Mouse (Mus musculus): ENCODE measurements around the gene Fam19a5. TPM values are rescaled to one million over a fixed set of nuclear protein-coding genes. Genes with fewer than 3 reads are reported as not detected.

Fam19a5 gene
- polyA plus RNA-seq, 1 experiment from 2014 or later, result 3.6 TPM

DNA sequence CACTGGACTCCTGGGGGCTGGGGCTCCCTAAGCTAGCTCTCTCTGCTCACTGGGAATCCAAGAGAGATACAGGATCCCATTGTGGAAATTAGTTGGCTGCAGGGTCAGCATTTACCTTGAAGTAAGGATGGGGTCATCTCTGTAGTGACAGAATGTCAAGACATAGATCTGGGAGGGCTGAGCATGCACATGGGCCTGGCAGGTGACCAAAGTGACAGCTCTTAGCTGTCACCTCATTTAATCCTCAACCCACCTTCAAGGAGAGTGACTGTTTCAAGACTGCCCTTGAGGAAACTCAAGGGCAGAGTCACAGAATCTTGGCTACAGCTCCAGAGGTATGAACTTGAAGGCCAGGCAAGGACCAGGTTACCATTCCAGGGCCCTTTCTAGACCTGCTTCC, 93.1 kb downstream of the Fam19a5 start:
- H3K9me3 ChIP-seq (ENCODE audit: control insufficient read depth, low read length), result no peaks in the 10 kb centered on the region
- no peak overlapping the region for H3K27ac ChIP-seq (replicated peaks)
- H3K36me3 ChIP-seq (ENCODE audit: control insufficient read depth, insufficient read depth, low read length), result no peaks in the 10 kb centered on the region
- no peak overlapping the region for H3K4me3 ChIP-seq (ENCODE audit: low read depth, low read length)
- no peaks in the 10 kb centered on the region for H3K4me1 ChIP-seq (replicated peaks; ENCODE audit: control insufficient read depth, insufficient read depth)
- no peak overlapping the region for H3K9ac ChIP-seq (ENCODE audit: low read length)
- no peak for DNase-seq (ENCODE audit: low spot score)
- ATAC-seq (ENCODE audit: low FRiP score, low TSS enrichment), result no peak
- H3K4me2 ChIP-seq (replicated peaks; ENCODE audit: low read depth), result no peak overlapping the region
- H3K27me3 ChIP-seq (ENCODE audit: control insufficient read depth, insufficient read depth, low read length), result no peaks in the 10 kb centered on the region
- TF ChIP-seq EP300 (optimal IDR thresholded peaks at IDR 0.05) (no peak), CTCF (IDR thresholded peaks at IDR 0.05; ENCODE audit: low read depth) (no peak)

DNA sequence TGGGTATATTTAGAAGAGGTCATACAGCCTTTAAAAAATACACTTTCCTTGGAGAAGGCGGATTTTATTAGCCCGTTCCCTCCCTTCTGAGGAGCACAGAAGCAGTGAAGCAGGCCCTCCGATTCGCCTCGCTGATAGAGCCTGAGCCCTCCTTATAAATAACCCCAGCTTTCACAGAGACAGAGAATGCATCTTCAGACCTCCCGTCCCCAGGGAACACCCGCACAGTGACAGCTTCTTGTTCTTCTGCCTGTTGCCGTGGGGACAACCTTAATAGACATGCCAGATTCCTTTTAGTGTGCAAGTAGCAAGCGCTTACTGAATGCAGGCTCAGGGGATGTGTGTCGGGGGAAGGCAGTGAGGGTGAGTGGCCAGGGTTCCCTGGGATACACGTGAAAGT, 94.2 kb downstream of the Fam19a5 start:
- TF ChIP-seq CTCF (IDR thresholded peaks at IDR 0.05; ENCODE audit: low read depth) (no peak), EP300 (optimal IDR thresholded peaks at IDR 0.05) (no peak)
- H3K36me3 ChIP-seq (ENCODE audit: control insufficient read depth, insufficient read depth, low read length), result no peaks in the 10 kb centered on the region
- no peak for ATAC-seq (ENCODE audit: low FRiP score, low TSS enrichment)
- H3K4me1 ChIP-seq (replicated peaks; ENCODE audit: control insufficient read depth, insufficient read depth), result no peaks in the 10 kb centered on the region
- H3K9me3 ChIP-seq (ENCODE audit: control insufficient read depth, low read length), result no peaks in the 10 kb centered on the region
- H3K27me3 ChIP-seq (ENCODE audit: control insufficient read depth, insufficient read depth, low read length), result no peaks in the 10 kb centered on the region
- DNase-seq (ENCODE audit: low spot score), result no peak
- H3K9ac ChIP-seq (ENCODE audit: low read length), result no peak overlapping the region
- no peak overlapping the region for H3K4me2 ChIP-seq (replicated peaks; ENCODE audit: low read depth)
- WGBS, result 81% methylated on average over 11 of the region's 11 CpGs
- H3K27ac ChIP-seq (replicated peaks), result no peak overlapping the region
- no peak overlapping the region for H3K4me3 ChIP-seq (ENCODE audit: low read depth, low read length)

DNA sequence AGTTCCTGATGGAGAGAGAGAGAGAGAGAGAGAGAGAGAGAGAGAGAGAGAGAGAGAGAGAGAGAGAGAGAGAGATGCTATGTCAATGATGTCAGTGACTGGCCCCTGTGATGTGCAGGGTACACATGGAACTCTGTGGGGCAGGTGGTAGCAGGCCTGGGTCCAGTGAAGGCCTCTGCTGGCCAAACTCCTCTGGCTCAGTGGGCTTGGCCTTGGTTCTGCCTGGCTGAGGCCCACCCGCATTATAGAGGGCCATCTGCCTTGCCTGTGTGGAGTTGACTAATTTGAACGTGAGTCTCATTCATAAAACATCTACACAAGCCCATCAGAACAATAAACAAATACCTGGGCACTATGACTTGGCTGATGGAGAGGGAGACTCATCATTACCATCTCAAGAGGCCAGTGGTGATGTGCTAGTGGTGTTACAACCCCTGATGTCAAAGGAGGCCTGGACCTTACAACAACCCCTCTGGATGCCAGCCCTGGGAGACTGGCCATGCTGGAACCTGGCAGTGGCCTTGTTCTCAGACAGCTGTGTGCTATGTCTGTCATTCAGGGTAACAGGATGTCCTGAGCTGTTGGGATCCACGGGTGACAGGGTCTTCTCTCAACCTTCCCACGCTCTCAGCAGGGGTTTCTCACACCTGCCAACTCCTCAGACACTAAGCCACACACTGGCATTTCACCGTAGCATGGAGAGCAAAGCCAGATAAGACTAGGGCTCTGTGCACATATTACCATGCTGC, 102.4 kb downstream of the Fam19a5 start:
- no peaks in the 10 kb centered on the region for H3K27me3 ChIP-seq (ENCODE audit: control insufficient read depth, insufficient read depth, low read length)
- no peaks in the 10 kb centered on the region for H3K4me1 ChIP-seq (replicated peaks; ENCODE audit: control insufficient read depth, insufficient read depth)
- no peaks in the 10 kb centered on the region for H3K9me3 ChIP-seq (ENCODE audit: control insufficient read depth, low read length)
- no peak overlapping the region for H3K4me3 ChIP-seq (ENCODE audit: low read depth, low read length)
- no peak overlapping the region for H3K9ac ChIP-seq (ENCODE audit: low read length)
- WGBS, result 57% methylated on average over 5 of the region's 5 CpGs
- H3K27ac ChIP-seq (replicated peaks), result no peak overlapping the region
- H3K36me3 ChIP-seq (ENCODE audit: control insufficient read depth, insufficient read depth, low read length), result no peaks in the 10 kb centered on the region
- TF ChIP-seq CTCF (IDR thresholded peaks at IDR 0.05; ENCODE audit: low read depth) (no peak), EP300 (optimal IDR thresholded peaks at IDR 0.05) (no peak)
- no peak for DNase-seq (ENCODE audit: low spot score)
- H3K4me2 ChIP-seq (replicated peaks; ENCODE audit: low read depth), result no peak overlapping the region
- ATAC-seq (ENCODE audit: low FRiP score, low TSS enrichment), result no peak

DNA sequence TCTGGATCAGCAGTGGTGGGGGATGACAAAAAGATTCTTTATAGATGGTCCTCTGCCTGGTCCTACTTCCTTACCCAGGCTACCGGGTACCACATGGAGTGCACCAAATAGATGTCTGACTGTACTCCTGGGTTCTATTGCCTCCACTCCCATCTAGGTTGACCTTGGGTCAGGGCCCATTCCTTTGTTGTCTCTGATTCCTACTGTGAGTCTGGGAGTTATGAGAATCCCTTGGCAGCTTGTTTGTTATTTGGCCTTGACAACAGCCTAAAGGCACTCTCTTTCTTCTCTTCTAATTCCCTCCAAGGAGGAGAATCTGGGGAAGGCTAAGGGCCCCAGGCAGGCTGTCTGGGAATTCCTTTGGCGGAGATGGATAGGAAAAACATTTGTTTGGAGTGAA, 105.6 kb downstream of the Fam19a5 start:
- H3K36me3 ChIP-seq (ENCODE audit: control insufficient read depth, insufficient read depth, low read length), result no peaks in the 10 kb centered on the region
- H3K9ac ChIP-seq (ENCODE audit: low read length), result no peak overlapping the region
- WGBS, result 57% methylated on average over 2 of the region's 2 CpGs
- H3K4me2 ChIP-seq (replicated peaks; ENCODE audit: low read depth), result no peak overlapping the region
- H3K27me3 ChIP-seq (ENCODE audit: control insufficient read depth, insufficient read depth, low read length), result no peaks in the 10 kb centered on the region
- H3K27ac ChIP-seq (replicated peaks), result no peak overlapping the region
- DNase-seq (ENCODE audit: low spot score) (no peak), ATAC-seq (ENCODE audit: low FRiP score, low TSS enrichment) (no peak)
- no peaks in the 10 kb centered on the region for H3K4me1 ChIP-seq (replicated peaks; ENCODE audit: control insufficient read depth, insufficient read depth)
- no peaks in the 10 kb centered on the region for H3K9me3 ChIP-seq (ENCODE audit: control insufficient read depth, low read length)
- no peak overlapping the region for H3K4me3 ChIP-seq (ENCODE audit: low read depth, low read length)
- TF ChIP-seq CTCF (IDR thresholded peaks at IDR 0.05; ENCODE audit: low read depth) (no peak), EP300 (optimal IDR thresholded peaks at IDR 0.05) (no peak)

DNA sequence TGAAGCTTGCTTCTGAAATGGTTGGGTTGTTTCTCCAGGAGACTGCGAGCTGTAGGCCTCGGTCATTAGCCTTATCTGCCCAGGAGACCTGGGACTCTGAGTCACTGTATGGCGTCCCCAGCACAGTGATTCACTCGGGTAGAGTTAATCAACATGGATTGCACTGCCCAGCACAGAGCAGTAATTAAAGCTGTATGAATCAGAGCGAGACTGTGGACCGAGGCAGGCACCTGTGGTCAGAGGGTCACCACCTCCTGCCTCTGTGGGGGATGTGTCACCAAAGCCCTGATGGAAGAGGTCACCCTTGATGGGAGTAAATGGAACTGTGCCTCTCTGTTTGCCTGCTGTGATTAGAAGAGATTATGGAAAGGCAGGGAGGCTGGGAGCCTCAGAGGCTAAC, 110.5 kb downstream of the Fam19a5 start:
- 64% methylated on average over 6 of the region's 6 CpGs for WGBS
- TF ChIP-seq EP300 (optimal IDR thresholded peaks at IDR 0.05) (no peak), CTCF (IDR thresholded peaks at IDR 0.05; ENCODE audit: low read depth) (no peak)
- no peak overlapping the region for H3K9ac ChIP-seq (ENCODE audit: low read length)
- ATAC-seq (ENCODE audit: low FRiP score, low TSS enrichment) (peak; percentile 94), DNase-seq (ENCODE audit: low spot score) (peak; percentile 45)
- H3K36me3 ChIP-seq (ENCODE audit: control insufficient read depth, insufficient read depth, low read length), result no peaks in the 10 kb centered on the region
- H3K27ac ChIP-seq (replicated peaks), result no peak overlapping the region
- no peaks in the 10 kb centered on the region for H3K4me1 ChIP-seq (replicated peaks; ENCODE audit: control insufficient read depth, insufficient read depth)
- no peak overlapping the region for H3K4me3 ChIP-seq (ENCODE audit: low read depth, low read length)
- H3K4me2 ChIP-seq (replicated peaks; ENCODE audit: low read depth), result no peak overlapping the region
- no peaks in the 10 kb centered on the region for H3K27me3 ChIP-seq (ENCODE audit: control insufficient read depth, insufficient read depth, low read length)
- no peaks in the 10 kb centered on the region for H3K9me3 ChIP-seq (ENCODE audit: control insufficient read depth, low read length)

DNA sequence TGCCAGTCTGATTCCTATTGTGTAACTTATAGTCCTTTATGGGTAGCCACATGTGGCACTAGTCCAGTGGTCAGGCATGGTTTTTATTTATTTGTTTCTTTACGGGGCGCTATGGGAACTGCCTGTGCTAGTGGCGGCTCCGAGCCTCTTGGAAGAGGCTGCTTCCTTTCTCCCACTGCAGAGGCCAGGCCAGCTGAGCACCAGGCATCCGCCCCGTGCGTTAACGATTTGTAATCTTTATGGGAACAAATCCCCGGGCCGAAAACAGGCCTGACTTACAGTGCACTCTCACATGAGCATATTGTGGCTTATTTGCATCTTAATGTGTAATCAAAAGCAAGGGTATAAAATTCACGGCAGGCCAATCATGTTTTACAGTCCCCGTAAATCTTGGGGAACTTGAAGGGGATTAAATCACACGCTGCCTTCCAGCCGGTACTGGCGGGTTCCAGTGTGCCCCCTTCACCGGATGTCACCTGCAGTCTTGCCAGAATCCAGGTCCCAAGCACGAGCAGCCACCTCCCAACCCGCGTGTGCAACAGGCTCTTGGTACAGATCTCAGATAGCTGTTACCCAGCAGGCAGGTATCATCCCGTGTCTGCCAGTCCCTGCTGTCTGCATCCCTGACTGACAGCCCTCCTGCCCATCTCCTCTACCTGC, 112.5 kb downstream of the Fam19a5 start:
- TF ChIP-seq CTCF (IDR thresholded peaks at IDR 0.05; ENCODE audit: low read depth), result no peak
- no peak for TF ChIP-seq EP300 (optimal IDR thresholded peaks at IDR 0.05)
- WGBS, result 71% methylated on average over 20 of the region's 20 CpGs
- H3K27me3 ChIP-seq (ENCODE audit: control insufficient read depth, insufficient read depth, low read length), result no peaks in the 10 kb centered on the region
- H3K4me1 ChIP-seq (replicated peaks; ENCODE audit: control insufficient read depth, insufficient read depth), result no peaks in the 10 kb centered on the region
- H3K36me3 ChIP-seq (ENCODE audit: control insufficient read depth, insufficient read depth, low read length), result no peaks in the 10 kb centered on the region
- no peak overlapping the region for H3K4me2 ChIP-seq (replicated peaks; ENCODE audit: low read depth)
- H3K9ac ChIP-seq (ENCODE audit: low read length), result no peak overlapping the region
- DNase-seq (ENCODE audit: low spot score) (no peak), ATAC-seq (ENCODE audit: low FRiP score, low TSS enrichment) (no peak)
- H3K9me3 ChIP-seq (ENCODE audit: control insufficient read depth, low read length), result no peaks in the 10 kb centered on the region
- H3K27ac ChIP-seq (replicated peaks), result no peak overlapping the region
- H3K4me3 ChIP-seq (ENCODE audit: low read depth, low read length), result no peak overlapping the region
